Mouse (Mus musculus) lung, postnatal 0 days (tissue): ENCODE data around the gene Ceacam20. TPM values are rescaled to one million over a fixed set of nuclear protein-coding genes. Genes with fewer than 3 reads are reported as not detected.

Experiments used
- ATAC-seq: fragments of 200-750 bp; cut with Nextera tagmentation; 2 replicates; pipeline ENCODE4 v1.8.0; 2017; ENCODE audit warnings: moderate library complexity
- DNase-seq: peaks from one replicate; pipeline ENCODE4 v3.0.0-alpha.2; 2016; ENCODE audit warnings: low spot score
- H3K27ac ChIP-seq: fragments of 300-500 bp; sonication (generic); 2 replicates; pipeline ENCODE4 v1.5.1; 2014; ENCODE audit warnings: antibody characterized with exemption, mild to moderate bottlenecking, low read length, mixed read lengths
- H3K27me3 ChIP-seq: fragments of 300-500 bp; sonication (generic); replicated peaks from 2 replicates; pipeline ENCODE4 v1.6.1; 2014; ENCODE audit warnings: low read length, mixed read lengths; ENCODE audit not compliant: insufficient read depth
- H3K36me3 ChIP-seq: fragments of 300-500 bp; sonication (generic); 2 replicates; pipeline ENCODE4 v1.6.1; 2014; ENCODE audit warnings: low read length, mixed read lengths; ENCODE audit not compliant: insufficient read depth
- H3K4me1 ChIP-seq: fragments of 300-500 bp; sonication (generic); 2 replicates; pipeline ENCODE4 v1.6.1; 2014; ENCODE audit warnings: antibody characterized with exemption, low read depth, low read length, mixed read lengths; ENCODE audit not compliant: insufficient read depth
- H3K4me2 ChIP-seq: fragments of 300-500 bp; sonication (generic); replicated peaks from 2 replicates; pipeline ENCODE4 v1.6.1; 2014; ENCODE audit warnings: low read depth, mild to moderate bottlenecking, low read length, moderate library complexity, mixed read lengths
- H3K4me3 ChIP-seq: fragments of 300-500 bp; sonication (generic); 2 replicates; pipeline ENCODE4 v1.5.1; 2014; ENCODE audit warnings: low read depth, low read length
- H3K9ac ChIP-seq: fragments of 300-500 bp; sonication (generic); replicated peaks from 2 replicates; pipeline ENCODE4 v1.6.1; 2014; ENCODE audit warnings: low read depth, mild to moderate bottlenecking
- H3K9me3 ChIP-seq: fragments of 300-500 bp; sonication (generic); 2 replicates; pipeline ENCODE4 v1.6.1; 2016; ENCODE audit warnings: low read length, mixed read lengths
- CTCF ChIP-seq: IDR thresholded peaks from 2 replicates; pipeline ENCODE4 v1.5.1; 2016; ENCODE audit warnings: antibody characterized with exemption, mild to moderate bottlenecking
- EP300 ChIP-seq: IDR thresholded peaks from 2 replicates; pipeline ENCODE4 v1.6.1; 2016; ENCODE audit warnings: antibody characterized with exemption, mild to moderate bottlenecking, control low read depth
- WGBS: fragments of 180-500 bp; shearing (Covaris S2); extraction: QIAGEN DNeasy Blood & Tissue Kit; methylation state at CpG from one replicate; pipeline ENCODE4 v1.1.7; 2014; 5-methylcytosine and 5-hydroxymethylcytosine counted together
- polyA plus RNA-seq: library from polyadenylated mRNA; unstranded; fragments of >200 nt; fragmentation: Nextera tagmentation; extraction: Ambion mirVana; gene quantifications from 2 replicates; pipeline ENCODE4 v1.2.1, GENCODE M21; 2015

Ceacam20 gene
- polyA plus RNA-seq: not detected in 2 replicates

GRCm38 (mm10) chr7:19964985-19965579, at the start of gene Ceacam20:
Gene Ceacam20 (plus strand): TSS chr7:19965412.
- H3K27ac ChIP-seq: no peak within 1 kb of the TSS
- H3K27me3 ChIP-seq: no peaks in the 10 kb centered on the region
- no peak for TF ChIP-seq EP300
- TF ChIP-seq CTCF: no peak
- no peak within 1 kb of the TSS for H3K9ac ChIP-seq
- 0 out of 2 replicates have a peak, but pooled peaks cover 3% of the 10 kb centered on the region for H3K9me3 ChIP-seq
- ATAC-seq (no peak), DNase-seq (no peak)
- no peaks in the 10 kb centered on the region for H3K4me1 ChIP-seq
- H3K36me3 ChIP-seq: no peaks in the 10 kb centered on the region
- no peak within 1 kb of the TSS for H3K4me2 ChIP-seq
- 71% methylated on average over 7 of the region's 7 CpGs for WGBS
- no peak within 1 kb of the TSS for H3K4me3 ChIP-seq

- DNase-seq (no peak), ATAC-seq (no peak)
- Histone ChIP-seq H3K4me1 (no peaks in the 10 kb centered on the region), H3K4me2 (peak overlapping the region; percentile 83), H3K9me3 (no peaks in the 10 kb centered on the region), H3K36me3 (peaks cover 11% of the 10 kb centered on the region), H3K9ac (peak overlapping the region; percentile 89; the same call in 1 of the 2 replicates), H3K4me3 (peak overlapping the region; percentile 88), H3K27me3 (no peaks in the 10 kb centered on the region), H3K27ac (peak overlapping the region; percentile 94)
- 23% methylated on average over 4 of the region's 4 CpGs for WGBS
- TF ChIP-seq EP300: no peak
- no peak for TF ChIP-seq CTCF
Observed at GRCm38 (mm10) chr7:19920166-19920505, 45.1 kb upstream of the Ceacam20 start.

GRCm38 (mm10) chr7:19920506-19921261, 44.5 kb upstream of the Ceacam20 start, which contains the start of gene Pvr:
Gene Pvr (minus strand): TSS chr7:19921160.
- Histone ChIP-seq H3K4me3 (peak within 1 kb of the TSS; percentile 88), H3K4me1 (no peaks in the 10 kb centered on the region), H3K9ac (peak within 1 kb of the TSS; percentile 89), H3K36me3 (peaks cover 7% of the 10 kb centered on the region; the same call in 1 of the 2 replicates), H3K27me3 (no peaks in the 10 kb centered on the region), H3K4me2 (peak within 1 kb of the TSS; percentile 83), H3K27ac (peak within 1 kb of the TSS; percentile 94), H3K9me3 (no peaks in the 10 kb centered on the region)
- under 1% methylated on average over 49 of the region's 60 CpGs for WGBS
- ATAC-seq (peak; percentile 93), DNase-seq (peak; percentile 95)
- TF ChIP-seq EP300: no peak
- TF ChIP-seq CTCF: peak; percentile 58

- ATAC-seq (no peak), DNase-seq (no peak)
- no peak overlapping the region for H3K4me2 ChIP-seq
- H3K4me3 ChIP-seq: no peak overlapping the region
- no peaks in the 10 kb centered on the region for H3K27me3 ChIP-seq
- no peaks in the 10 kb centered on the region for H3K36me3 ChIP-seq
- H3K27ac ChIP-seq: no peak overlapping the region
- H3K9me3 ChIP-seq: no peaks in the 10 kb centered on the region
- no peak overlapping the region for H3K9ac ChIP-seq
- 18% methylated on average over 2 of the region's 2 CpGs for WGBS
- H3K4me1 ChIP-seq: no peaks in the 10 kb centered on the region
- TF ChIP-seq EP300 (no peak), CTCF (no peak)
Observed at GRCm38 (mm10) chr7:19923354-19923753, 41.9 kb upstream of the Ceacam20 start.

GRCm38 (mm10) chr7:19923797-19924196, 41.4 kb upstream of the Ceacam20 start:
- H3K4me3 ChIP-seq: no peak overlapping the region
- DNase-seq: peak; percentile 80
- H3K4me2 ChIP-seq: no peak overlapping the region
- peak; percentile 27; the same call in 1 of the 2 replicates for ATAC-seq
- no peak overlapping the region for H3K27ac ChIP-seq
- H3K9me3 ChIP-seq: no peaks in the 10 kb centered on the region
- H3K27me3 ChIP-seq: no peaks in the 10 kb centered on the region
- no peaks in the 10 kb centered on the region for H3K36me3 ChIP-seq
- no peak overlapping the region for H3K9ac ChIP-seq
- no peak for TF ChIP-seq EP300
- TF ChIP-seq CTCF: no peak
- H3K4me1 ChIP-seq: no peaks in the 10 kb centered on the region
- WGBS: 8% methylated on average over 11 of the region's 15 CpGs

GRCm38 (mm10) chr7:19925376-19925775, 39.8 kb upstream of the Ceacam20 start:
- Histone ChIP-seq H3K4me3 (no peak overlapping the region), H3K4me2 (no peak overlapping the region), H3K9ac (no peak overlapping the region), H3K36me3 (no peaks in the 10 kb centered on the region), H3K9me3 (no peaks in the 10 kb centered on the region), H3K27ac (no peak overlapping the region), H3K27me3 (no peaks in the 10 kb centered on the region), H3K4me1 (no peaks in the 10 kb centered on the region)
- WGBS: 75% methylated on average over 1 of the region's 1 CpGs
- no peak for DNase-seq
- TF ChIP-seq EP300: no peak
- TF ChIP-seq CTCF: no peak
- ATAC-seq: no peak
